Mouse (Mus musculus): Measurements from ENCODE around the gene Slc35a3.
"Not testable (repeated sequence)": the region's sequence is repeated elsewhere in the genome, so short reads cannot be mapped to it uniquely, and the experiment has no call there.

Gene Slc35a3

DNA sequence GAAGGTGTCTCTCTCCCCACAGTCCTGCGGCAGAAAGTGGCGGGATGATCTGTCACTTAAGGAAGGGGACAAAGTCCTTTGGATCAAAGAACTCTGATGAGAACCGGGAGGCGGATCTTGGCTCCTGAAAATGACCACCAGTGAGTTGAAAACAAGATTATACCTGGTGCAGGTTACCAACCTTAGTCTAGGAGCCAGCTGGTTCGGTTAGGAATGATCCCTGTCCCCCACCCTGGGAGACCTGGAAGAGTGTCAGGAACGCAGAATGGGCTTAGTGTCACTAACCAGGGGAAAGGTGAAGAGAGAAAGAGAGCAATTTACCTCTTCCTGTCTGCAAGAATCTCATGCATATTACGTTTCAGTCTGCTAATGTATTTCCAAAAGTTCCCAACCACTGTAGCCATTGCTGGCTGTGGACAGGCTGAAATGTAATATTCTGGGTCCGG is at the start of gene Slc35a3:
Slc35a3 (minus strand) TSS at position 396 of the 446 bp plus-strand sequence.
- DNase-seq (ENCODE audit: low spot score), result no peak

DNA sequence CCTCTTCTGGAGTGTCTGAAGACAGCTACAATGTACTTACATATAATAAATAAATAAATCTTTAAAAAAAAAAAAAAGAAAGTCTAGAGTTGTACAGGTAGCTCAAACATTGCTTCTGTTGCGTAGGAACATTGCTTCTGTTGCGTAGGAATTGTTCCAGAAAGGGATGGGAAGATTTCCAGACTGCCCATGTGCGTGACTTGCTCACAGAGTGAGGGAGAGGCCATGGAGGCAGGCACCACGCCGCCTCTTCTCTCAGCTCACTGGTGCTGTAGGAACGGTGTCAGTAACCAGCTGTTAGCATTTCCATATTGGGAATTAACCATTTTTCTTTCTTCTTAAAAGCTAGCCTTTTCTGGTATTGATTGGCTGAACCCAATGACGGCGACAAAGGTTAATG is 40.2 kb upstream of the Slc35a3 start:
- no peak for DNase-seq (ENCODE audit: low spot score)

GRCm38 (mm10) chr3:116751191-116751860 is 38.7 kb upstream of the Slc35a3 start:
- no peak for DNase-seq (ENCODE audit: low spot score)

DNA sequence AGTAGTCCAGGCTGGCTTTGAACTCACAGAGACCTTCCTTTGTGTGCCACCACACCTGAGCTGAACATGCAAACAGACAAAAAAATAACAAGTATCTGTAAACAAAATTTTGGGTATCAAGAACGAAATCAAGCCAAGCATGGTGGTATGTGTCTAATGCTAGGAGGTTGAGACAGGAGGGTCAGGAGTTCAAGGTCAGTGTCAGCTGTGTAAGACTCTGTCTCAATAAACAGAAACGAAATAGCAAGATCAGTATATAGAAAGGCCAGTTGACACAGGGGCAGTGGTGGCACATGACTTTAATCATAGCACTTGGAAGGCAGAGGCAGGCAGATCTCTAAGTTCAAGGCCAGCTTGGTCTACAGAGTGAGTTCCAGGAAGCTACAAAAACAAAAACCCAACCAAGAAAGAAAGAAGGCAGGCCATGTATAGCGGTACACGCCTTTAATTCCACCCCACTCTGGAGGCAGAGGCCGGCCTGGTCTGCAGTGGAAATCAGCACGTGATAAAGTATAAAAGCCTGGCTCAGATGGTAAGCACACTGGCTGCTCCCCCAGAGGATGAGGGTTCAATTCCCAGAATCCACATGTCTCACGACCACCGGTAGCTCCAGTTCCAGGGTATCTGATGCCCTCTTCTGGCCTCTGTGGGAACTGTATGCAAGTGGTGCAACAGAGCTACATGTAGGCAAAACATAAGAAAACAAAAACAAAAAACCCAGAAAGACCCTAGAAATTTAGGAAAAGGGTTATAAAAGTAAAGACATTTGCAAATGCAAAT is 36.0 kb upstream of the Slc35a3 start:
- DNase-seq (ENCODE audit: low spot score), result no peak

DNA sequence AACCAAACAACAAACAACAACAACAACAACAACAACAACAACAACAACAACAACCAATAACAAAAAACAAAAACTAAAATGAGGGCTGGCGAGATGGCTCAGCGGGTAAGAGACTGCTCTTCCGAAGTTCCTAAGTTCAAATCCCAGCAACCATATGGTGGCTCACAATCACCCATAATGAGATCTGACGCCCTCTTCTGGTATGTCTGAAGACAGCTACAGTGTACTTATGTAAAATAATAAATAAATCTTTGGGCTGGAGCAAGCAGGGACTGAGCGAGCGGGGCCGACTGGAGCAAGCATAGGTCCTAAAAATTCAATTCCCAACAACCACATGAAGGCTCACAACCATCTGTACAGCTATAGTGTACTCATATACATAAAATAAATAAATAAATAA is 35.0 kb upstream of the Slc35a3 start:
- DNase-seq (ENCODE audit: low spot score), result not testable (repeated sequence)

DNA sequence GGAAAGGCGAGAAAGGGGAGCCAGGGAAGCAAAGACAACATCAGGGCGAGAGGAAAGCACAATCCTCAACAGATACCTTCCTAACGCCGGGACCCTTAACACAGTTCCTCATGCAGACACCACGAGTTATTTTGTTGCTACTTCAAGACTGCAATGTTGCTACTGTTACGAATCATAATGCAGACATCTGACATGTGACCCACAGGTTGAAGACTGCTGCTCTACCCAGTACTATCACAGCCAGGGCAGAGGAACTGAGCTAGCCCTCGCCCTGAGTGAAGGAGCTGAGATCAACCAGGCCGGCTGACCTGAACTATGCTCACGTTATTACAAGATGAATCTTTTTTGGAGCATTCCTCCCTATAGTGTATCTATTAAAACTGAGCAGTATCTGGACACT is 28.3 kb upstream of the Slc35a3 start:
- no peak for DNase-seq (ENCODE audit: low spot score)

DNA sequence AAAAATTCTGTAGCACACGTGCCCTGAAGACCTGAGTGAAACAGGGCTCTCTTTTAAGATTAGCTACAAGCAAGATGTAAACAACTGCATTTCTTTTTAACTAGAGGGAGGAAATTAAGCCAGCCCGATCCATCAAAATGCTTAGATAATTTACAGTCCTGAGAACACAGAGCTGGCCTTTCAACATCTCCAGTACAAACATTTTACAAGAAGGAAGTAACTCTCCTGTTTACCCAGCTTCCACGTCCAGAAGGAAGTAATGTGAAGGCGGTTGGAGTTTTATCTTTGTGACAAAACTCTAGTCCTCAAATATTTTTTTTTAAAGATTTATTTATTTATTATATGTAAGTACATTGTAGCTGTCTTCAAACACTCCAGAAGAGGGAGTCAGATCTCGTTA is 27.5 kb upstream of the Slc35a3 start:
- DNase-seq (ENCODE audit: low spot score), result no peak

- DNase-seq (ENCODE audit: low spot score), result no peak
Measured at GRCm38 (mm10) chr3:116737326-116737731, 24.7 kb upstream of the Slc35a3 start.

DNA sequence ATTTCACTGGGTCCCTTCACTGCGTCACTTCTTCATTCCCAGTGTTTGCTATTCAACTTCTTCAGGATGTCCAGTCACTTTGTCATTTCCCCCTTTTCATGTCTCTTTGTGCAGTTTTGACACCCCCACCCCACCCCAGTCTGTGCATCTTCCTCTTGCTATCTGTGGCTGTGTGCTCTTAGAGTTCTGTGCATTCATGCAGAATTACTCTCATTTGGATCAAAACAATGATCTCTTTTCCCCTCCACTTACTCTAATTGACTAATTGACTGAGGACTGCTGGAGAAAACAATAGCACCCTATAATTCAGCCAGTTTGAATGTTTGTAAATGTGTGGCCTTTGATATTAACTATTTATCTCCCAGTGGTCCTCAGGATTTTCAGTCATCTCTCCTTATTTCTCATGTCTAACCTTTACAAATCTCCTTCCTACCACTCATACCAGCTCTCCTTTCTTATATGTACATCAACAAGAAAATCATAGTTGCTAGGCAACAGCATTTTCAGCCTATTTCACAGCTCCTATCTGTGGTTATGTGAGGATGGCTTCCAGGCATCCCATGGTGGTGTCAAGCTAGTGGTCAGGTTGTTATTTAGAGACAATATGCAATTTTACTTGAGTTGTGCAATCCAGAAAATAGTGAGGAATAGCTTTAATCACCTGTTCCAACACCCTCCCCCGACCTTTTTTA is 17.0 kb upstream of the Slc35a3 start:
- no peak for DNase-seq (ENCODE audit: low spot score)

GRCm38 (mm10) chr3:116726807-116727206 is 14.2 kb upstream of the Slc35a3 start:
- DNase-seq (ENCODE audit: low spot score), result no peak

DNA sequence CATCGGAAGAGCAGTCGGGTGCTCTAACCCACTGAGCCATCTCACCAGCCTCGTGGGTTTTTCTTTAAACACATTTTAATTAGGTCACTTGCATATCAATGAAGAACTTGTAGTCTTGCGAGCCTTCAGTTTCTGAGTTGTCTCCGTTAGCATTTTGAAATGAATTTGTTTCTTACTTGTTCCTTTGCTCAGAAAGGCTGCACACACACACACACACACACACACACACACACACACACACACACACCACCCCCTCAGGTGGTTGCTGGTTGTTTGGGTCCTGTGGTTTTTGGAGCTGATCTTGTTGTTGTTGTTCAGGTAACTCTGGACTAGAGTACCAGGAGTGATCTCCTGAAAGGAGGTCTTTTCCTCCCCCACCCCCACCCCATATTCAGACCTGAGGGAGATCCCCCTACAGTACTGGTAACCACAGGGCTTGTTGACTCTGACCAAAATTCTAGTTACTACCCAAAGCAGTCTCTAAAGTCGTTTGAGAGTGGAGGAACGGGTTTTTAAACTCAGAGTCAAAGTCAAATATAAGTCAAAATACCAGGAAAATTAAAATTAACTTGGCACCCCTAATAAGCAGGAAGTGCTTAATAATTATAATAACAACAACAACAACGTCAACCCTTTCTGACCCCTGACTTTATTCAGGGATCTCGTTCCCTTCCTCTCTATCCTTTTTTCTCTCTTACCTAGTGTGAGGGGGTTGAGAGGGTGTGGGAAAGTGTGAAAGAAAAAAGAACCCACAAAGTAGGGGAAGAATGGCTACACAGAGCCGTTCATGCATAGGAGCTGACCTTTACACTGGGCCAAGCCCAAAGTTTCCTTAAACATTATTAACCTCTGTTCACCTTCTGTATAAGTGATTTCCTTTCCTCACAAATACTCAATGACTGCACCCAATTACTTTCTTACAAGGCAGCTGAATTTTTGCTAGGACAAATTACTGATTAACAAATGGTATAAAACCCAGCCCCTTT is 11.2 kb upstream of the Slc35a3 start:
- no peak for DNase-seq (ENCODE audit: low spot score)

DNA sequence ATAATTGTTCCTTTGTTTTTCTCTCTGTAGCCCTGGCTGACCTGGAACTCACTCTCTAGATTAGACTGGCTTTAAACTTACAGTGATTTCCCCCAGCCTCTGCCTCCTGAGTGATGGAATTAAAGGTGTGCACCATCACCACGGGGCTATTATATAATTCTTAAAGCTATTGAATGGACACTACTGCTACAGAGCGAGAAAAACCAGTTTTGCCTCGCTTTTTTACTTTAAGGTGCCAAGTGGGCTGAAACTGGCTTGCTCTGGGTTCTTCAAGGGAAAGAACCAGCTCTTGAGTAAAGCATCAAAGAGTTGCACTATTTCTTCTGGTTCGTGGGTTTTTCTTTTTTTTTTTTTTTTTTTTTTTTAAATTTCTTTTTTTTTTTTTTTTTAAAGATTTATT is 10.3 kb upstream of the Slc35a3 start:
- DNase-seq (ENCODE audit: low spot score), result no peak

DNA sequence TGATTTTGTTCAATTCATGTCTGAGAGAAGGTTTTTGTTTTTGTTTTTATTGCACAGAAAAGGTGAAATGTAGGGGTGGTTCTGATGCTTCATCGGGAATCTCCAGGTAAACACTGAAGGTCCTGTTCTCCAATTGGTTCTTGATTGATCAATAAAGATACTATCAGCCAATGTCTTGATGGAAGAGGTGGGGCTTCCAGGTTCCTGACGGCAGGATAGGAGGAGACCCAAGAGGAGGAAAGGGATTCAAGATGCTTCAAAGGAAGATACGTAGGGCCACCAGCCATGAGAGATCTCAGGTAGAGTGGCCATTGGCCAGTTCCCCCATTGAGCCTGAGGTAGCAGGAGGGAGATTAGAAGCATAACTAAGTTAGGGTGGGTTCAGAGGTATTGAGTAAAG is 6.3 kb upstream of the Slc35a3 start:
- no peak for DNase-seq (ENCODE audit: low spot score)

- no peak for DNase-seq (ENCODE audit: low spot score)
Measured at GRCm38 (mm10) chr3:116713031-116713430, 400 bp upstream of the Slc35a3 start.

DNA sequence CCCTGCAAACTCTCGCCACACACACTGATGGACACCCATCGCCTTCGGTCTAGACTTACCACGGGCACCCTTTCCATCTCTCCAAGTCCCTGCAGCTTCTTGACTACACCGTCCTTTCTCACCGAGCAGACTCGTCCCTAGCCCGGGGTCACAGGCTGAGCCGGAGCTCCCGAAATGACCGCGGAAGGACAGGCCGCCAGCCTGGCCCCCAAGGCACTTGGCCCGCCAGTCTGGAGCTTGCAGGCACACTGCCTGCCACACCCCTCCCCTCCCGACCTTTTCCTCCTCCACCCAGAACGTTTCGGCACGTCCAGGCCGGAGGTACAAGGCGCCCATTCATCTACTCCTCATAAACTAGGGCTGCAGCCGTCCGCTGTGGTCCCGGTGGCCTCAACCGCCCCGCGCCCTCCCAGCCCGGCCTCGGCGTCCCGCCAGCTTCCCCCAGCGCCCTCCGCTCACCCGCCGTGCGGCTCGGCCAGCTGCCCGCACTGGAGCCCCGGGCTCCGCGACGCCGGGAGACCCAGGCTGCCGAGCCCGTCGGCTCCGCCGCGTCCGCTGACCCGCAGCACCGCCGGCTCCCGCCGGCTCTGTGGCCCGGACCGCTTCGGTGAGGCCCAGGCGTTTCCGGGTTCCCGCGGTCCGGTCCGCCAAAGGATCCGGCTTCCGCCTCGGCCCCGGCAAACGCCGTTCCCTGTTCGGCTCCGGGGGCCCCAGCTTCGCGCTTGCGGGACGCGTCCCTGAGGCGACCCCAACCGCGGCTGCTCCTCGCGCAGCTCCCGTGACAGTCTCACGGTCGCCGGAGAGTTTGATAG is 801 bp downstream of the Slc35a3 start:
- DNase-seq (ENCODE audit: low spot score), result peak; percentile 85

- no peak for DNase-seq (ENCODE audit: low spot score)
Measured at GRCm38 (mm10) chr3:116710941-116711340, 1.7 kb downstream of the Slc35a3 start.

DNA sequence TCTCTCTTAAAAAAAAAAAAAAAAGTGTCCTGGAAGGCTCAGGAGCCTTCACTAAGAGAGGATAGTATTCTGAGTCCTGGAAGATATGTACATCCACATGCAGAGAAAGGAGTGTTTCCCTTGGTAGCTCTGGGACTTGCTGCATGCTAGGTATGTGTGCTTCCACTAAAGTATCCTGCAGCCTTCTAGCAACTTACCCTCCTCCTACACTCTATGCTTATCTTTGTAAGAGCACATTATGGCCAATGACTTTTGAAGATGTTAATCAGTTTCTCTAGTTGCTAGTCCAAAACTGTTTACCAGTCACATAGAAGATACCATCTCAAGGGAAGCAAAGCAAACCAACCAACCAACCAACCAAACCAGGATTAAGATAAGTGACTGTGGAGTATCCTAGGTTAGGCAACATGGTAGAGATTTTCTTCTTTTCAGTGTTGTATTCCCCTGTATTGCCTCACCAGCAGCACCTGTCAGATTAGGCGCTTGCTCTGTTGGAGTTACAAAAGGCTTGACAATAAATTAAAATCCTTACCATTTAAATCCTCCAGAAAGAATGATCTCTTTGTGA is 6.9 kb downstream of the Slc35a3 start:
- no peak for DNase-seq (ENCODE audit: low spot score)

DNA sequence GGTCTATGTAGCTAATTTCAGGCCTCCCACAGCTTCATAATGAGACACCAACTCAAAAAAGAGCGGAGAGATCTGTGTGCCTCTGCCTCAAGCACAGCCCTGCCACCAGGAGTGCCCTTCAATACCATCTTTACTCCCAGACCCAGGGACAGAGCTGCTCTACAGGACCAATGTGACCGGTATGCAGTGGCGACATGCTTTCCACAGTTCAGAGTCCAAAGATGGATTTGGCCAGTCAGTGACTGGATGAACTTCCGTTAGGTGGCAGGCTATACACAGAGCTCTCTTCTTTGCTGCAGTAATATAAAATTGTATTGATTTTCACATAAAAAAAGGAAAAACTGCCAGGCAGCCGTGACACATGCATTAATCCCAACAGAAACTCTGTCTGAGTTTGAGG is 8.8 kb downstream of the Slc35a3 start:
- no peak for DNase-seq (ENCODE audit: low spot score)

DNA sequence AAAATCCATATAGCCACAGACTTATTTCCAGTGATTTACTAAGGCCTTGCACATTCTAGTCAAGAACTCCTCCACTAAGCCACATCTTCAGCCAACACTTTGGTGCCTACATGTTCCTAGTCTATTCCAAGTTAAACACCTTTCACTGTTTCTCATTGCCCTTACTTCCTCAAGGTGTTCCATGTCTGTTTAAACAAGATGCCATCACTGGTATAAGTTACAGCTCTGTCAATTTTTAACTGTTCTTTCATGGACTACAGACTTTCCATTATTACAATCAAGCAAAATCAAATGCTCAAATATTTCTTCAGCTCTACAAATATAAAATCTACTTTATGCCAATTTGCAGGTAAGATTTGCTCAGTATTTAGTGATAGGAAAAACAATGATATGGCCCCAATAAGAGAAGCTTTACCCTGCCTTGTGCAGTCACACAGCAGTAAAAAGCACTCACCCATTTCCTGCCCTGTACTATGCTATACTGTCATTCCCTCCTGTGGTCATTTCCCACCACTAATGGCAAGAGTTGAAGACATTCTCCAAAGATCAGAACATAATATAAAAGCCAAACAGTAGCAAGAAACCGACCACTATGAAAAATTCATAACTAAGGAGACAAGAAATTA is 9.9 kb downstream of the Slc35a3 start:
- DNase-seq (ENCODE audit: low spot score), result no peak

GRCm38 (mm10) chr3:116701601-116702000 is 11.0 kb downstream of the Slc35a3 start:
- DNase-seq (ENCODE audit: low spot score), result no peak

Measured in ovary, postnatal 36 days (tissue).